Mouse (Mus musculus) left cerebral cortex, adult 9 months (tissue): Measurements from ENCODE around the gene Tmem184c.

Experiments
- DNase-seq, 2 experiments: peaks; one replicate each; pipeline ENCODE4 v3.0.0; 2022; ENCODE audit warnings: low spot score in 2 of 2

Tmem184c gene

DNA sequence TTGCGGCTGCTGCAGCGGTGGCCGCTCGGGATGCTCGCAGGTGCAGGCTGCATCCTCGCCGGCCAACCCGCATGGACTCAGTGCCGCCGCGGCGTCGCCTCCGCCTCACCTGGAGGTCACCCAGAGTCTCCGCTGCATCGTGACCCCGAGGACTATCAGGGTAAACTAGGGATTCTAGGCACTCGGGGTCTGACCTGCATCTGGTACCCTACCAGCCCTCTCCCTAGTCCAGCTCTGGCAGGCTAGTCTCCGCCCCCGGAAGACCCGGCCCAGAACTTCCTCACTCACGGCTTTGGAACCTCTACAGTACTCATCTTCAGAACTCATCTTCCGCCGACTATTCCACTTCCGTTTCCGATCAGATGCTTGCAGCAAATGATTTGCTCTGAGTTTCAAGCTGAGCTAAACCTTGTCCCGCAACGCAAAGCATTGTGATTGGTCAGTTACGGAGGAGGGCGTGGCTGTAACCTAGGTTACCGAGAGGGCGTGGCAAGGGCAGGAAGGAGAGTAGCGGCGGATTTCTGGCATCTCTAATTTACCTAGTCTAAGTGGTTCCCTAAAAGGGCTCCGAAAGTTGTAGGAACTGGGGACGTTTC is at the start of gene Tmem184c:
TSS of gene Tmem184c (minus strand) at position 325 of the 596 bp plus-strand sequence.
- DNase-seq = peak; percentile 98 to 100

DNA sequence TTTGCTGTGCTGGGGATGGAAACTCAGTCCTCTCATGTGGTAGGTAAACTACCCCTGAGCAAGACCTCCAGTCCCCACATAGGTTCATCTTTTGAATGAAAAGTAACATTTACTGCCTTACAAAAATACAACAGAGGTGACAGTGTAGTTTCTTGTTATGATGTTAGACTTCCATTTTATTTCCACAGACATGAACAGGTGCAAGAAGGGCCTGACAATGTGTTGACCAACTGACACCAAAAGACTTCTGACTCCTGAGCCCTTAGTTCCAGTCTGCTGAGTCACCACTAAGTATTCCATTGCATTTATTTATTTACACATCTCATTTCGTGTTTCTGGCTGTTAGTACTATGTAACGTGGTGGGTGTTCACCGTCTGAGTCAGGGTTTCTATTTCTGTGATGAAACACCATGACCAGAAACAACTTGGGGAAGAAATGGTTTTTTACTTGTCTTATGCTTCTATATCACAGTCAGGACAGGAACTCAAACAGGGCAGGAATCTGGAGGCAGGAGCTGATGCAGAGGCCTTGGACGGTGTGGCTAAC is 49.1 kb upstream of the Tmem184c start:
- no peak for DNase-seq

DNA sequence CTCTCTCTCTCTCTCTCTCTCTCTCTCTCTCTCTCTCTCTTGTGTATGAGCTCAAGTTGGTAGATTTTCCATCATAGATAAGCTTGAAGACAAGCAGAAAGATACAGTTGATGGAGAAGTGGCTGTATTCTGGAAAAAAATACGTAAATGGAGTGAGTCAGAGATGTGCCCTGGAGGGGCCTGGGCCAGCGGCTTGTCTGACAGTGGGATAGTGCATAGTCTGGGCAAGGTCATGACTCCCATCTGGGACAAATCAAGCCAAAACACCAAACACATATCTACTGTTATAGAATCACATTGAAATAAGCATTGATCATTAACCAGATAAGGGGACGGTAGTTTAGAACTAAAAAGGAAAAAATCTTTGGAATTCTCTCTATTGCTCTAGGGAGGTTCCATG is 47.9 kb upstream of the Tmem184c start:
- DNase-seq = no peak

DNA sequence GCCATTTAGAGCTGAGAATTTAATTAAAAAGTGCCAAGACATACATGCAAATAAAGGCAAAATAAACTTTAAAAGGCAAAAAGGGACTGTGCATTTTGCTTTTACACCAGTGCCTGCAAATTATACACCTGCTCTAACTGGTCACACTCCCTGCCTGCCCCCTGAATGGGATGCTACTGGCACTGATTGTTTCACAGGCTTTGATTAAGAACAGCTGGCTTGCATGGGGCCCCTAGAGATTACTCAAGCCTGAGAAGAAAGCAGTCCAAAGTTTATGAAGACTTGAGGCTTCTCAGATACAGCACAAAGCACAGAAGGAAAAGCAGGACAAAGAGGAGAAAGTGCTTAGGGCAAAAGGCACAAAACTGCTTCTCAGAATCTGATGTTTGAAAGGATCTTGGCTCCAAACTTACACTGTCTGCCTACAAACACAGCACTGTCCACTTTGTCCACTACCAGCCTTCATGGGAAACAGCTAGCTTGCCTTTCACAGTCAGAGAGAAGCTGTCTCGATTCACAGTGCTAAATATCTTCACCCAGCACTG is 40.2 kb upstream of the Tmem184c start:
- DNase-seq = no peak

DNA sequence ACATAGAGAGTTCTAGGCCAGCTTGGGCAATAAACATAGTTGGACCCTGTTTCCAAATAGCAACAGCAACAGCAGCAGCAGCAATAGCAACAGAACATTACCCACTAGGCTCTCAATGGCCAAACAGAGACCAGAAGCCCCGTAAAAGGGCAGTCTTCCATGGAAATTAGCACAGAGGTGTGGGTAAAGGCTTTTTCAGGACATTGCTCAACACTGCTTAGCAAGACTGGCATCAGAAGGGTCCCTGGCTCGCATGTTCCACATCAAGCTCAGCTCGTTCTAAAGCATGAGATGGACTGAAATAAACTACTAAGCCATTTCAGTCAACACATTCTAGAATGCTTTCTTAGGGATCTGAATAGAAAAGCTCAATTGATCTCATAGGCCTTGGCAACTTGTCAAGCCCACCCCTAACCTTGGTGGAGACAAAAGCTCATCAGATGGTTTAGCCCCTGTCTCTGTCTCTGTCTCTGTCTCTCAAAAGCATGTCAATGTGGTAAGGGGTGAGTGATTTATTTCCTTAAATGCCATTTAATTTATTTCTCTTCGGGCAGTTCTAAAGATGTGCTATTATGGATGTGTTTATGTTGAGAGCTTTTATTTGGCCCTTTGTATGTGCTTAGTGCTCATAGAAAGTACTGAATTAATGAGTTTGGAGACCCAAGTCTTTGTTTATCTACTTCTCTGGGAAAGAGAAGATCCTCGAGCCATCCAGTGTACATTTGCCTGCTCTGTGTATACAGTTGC is 29.8 kb upstream of the Tmem184c start:
- no peak for DNase-seq

DNA sequence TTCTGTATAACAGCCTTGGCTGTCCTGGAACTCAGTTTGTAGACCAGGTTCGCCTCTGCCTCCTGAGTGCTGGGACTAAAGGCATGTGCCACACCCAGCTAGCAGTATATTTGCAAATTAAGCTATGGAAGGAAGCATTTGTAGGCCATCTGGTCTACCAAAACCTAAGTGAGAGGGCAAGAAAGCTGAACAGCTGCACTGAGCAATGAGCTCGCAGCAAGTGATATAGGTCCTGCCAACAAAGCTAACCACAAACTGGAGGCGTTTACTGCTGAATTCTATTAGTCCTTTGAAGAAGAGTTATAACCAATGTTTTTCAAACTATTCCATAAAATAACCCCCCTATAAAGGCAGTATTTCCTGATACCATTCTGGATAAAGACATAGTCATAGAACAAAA is 27.1 kb upstream of the Tmem184c start:
- DNase-seq = no peak

DNA sequence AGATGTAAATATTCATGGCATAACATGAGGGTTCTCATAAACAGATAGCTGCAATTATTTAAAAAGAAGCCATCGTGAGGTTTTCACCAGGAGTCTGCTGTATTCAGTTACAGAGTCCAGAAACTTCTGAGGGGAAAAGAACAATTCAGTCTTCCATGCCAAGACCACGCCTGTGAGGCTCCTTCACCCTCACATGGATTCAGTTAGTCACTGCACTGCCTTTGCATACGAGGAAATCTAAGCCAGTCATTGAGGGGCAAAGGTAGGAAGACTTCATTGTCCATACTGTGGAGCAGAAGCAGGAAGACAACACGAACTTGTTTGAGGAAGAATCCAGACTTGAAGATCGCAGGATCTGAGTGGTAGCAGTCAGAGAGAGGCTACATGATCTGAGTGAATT is 23.5 kb upstream of the Tmem184c start:
- no peak for DNase-seq

DNA sequence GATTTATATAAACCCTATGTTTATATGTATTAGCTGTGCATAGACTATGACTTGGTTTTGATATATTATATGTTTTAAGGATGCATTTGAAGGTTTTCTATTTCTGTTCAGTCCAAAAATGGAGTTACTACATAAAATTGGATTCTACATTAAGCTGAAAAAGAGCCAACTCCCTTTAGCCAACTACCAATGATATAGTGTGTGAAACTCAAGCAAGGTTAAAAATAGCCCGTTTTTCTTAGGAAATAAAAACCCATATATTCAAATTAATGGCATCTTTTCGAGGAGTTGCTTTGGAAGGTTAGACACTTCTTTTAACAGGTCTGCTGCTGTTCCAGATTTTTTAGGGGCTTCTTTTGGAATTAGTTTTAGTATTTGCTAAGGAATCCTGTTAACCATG is 22.7 kb upstream of the Tmem184c start:
- DNase-seq = no peak

DNA sequence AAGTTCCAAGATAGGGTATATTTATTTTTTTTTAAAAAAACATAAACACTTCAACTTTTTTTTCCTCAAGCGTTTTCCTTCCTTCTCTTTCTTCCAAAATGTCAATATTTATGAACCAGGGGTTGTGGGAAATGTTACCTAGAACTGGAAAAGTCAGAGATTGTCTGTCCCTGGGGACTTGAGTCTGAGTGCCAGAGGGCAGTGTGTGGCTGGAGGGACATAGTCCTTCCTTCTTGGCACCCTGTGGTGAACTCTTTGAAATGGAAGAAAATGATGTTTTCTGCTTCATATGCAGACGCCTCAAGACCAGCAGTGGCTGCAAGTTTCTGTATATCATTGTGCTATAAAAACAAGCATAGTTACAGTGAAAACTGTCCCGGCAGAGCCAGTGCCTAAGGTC is 20.2 kb upstream of the Tmem184c start:
- no peak for DNase-seq

DNA sequence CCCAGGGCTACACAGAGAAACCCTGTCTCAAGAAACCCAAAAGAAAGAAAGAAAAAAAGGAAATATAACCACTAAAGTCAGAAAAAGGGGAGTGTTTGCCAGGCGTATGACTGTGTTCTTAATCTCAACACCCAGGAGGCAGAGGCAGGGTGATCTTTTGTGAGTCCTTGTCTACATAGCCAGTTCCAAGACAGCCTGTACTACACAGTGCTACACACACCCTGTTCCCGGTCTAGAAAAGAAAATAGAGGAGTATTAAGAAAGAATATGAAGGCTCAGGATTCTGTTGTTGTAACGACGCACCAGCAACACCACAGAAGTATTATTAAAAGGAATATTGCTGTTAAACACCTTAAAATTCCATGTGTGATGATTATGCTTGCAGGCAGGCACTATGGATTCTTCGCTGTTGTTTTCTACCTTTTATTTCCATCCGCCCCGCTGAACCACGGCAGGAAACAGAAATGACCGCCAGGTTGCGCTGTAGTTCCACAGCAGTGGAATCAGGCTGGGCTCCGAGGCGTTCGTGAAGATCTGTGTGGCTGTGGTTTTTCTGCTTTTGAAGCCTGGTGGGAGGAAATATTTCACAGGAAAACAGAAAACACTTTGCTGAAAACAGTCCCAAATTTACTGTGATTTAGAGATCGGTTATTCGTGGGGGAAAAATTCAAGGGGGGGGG is 19.5 kb upstream of the Tmem184c start:
- peak in 1 of 2 experiments; percentile 79 for DNase-seq

DNA sequence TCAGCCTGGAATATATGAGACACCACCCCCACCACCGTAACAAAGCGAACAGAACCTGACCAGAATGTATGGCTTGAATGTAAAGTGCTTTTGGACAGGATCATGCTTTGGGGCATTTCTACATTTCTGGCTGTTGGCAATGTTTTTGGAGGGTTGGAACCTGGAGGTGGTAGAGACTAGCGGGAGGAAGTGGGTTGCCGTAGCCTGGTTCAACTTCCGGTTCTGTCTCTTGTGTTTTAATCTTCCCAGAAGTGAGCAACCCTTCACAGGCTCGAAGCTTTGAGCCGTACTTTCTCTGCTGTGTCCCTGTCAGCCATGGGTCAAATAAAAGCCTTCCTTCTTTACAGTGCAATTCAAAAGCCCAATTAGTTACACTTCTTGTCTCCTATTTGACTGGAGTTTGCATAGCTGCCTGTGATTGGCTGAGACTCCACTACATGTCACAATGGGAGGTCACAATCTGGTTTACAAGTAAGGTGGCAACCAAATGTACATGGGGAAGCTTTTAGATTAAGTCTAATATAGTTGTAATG is 13.2 kb upstream of the Tmem184c start:
- DNase-seq = no peak

DNA sequence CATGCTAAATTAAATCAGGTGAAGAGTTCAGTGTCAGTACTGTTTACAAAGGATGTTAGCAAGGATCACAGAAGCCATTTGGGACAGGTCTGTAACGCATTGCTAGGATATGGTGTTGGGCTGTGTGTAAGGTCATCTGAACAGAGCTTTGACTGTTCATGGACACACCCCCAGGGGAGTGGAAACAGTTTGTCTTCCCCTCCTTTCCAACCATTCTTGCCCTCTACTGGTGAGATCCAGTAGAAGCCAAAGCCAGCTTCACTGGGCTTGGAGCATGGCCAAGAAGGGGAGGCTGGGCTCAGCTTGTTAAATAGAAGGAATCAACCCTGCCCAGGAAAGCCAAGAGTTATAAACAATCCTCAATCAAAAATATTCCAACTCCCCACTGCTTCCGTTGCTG is 7.4 kb upstream of the Tmem184c start:
- DNase-seq = peak in 1 of 2 experiments; percentile 6

DNA sequence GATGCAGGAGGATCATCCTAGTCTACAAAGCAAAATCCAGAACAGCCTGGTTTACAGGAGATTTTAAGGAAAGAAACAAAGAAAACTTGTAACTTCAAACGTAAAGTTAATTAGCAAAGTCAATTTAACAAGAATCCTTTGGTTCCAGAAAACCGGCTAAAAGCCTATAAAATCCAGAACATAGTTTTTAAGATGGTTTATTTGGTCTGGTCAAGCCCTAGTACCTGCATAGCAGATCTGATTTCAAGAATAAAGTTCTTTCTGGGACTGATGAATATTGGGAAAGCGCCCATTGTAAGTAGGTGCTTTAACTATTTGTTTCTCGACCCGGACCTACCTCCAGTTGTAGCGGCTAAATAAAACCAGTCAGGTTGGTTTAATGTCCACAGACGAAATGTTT is 877 bp downstream of the Tmem184c start:
- DNase-seq = no peak

DNA sequence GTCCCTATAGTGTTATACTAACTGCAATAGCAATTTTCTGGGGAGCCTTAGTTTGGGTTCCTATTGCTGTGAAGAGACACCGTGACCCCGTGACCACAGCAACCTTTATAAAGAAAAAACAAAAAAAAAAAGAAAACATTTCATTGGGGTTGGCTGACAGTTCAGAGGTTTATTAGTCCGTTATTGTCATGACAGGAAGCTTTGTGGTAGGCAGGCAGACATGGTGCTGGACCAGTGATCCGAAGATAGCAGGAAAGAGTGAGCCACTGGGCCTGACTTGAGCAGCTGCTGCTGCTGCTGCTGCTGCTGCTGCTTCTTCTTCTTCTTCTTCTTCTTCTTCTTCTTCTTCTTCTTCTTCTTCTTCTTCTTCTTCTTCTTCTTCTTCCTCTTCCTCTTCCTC is 26.3 kb downstream of the Tmem184c start:
- no peak for DNase-seq

DNA sequence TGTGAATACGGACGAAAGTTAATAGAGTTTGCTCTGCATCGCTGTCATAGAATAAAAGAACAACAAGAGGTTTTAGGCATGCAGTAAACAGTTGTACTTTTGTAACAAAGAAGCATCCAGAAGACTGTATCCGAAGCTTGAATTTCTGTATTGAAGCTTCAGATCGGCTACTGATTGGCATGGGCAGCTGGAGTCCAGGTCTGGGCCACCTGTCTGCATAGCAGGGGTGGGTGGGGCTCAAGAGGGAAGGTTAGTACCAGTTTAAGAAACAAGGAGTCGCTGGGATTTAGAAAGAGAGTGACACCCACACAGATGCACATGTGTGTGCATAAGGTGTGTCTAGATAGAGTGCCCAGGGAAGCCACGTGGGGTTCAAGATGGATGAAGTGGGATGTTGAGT is 32.8 kb downstream of the Tmem184c start:
- no peak for DNase-seq

DNA sequence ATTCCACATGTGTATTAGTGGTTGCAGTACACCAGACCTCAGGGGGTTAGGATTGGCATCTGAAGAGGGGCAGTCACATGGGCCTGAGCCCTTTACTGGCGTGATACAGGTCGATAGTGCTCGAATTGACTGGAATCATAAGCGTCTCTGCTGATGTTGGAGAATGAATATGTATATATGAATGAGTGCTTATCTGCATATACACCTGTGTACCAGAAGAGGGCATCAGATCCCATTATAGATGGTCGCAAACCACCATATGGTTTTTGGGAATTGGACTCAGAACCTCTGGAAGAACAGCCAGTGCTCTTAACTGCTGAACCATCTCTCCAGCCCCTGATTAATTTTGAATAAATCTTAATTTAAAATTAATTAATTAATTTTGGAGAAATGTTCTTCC is 36.3 kb downstream of the Tmem184c start:
- no peak for DNase-seq

DNA sequence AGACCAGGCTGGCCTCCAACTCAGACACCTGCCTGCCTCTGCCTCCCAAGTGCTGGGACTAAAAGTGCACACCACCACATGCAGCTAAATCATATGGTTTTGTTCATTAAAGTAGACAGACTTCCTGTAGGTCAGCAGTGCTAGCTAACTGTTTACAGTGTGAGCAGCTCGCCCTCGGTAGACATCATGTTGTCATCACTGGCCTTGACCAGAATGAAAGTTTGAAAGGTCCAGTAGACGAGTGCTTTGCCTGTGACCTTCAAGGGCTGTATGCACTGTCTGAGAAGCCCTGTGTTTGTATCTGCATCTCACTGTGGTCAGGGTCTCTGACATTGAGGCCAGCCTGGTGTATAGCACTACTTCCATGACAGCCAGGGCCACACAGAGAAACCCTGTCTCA is 49.1 kb downstream of the Tmem184c start:
- no peak for DNase-seq

DNA sequence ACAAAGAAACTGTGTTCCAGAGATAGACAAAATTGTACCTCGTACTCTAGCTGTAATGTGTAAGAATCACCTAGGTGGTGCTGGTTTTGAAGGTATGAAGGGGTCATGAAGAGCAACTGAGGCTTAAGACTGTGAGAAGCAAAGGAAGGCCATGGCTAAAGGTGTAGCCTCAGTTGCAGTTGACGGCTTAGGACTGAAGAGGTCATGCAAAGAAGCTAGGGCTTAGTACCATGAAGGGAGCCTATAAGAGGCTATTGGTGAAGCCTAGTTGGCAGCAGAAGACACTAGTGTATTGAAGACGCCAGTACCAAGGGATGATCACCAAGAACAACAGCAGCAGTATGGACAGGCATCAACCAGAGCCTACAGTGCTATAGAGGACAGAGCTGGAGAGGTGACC is 58.0 kb downstream of the Tmem184c start:
- DNase-seq = no peak

DNA sequence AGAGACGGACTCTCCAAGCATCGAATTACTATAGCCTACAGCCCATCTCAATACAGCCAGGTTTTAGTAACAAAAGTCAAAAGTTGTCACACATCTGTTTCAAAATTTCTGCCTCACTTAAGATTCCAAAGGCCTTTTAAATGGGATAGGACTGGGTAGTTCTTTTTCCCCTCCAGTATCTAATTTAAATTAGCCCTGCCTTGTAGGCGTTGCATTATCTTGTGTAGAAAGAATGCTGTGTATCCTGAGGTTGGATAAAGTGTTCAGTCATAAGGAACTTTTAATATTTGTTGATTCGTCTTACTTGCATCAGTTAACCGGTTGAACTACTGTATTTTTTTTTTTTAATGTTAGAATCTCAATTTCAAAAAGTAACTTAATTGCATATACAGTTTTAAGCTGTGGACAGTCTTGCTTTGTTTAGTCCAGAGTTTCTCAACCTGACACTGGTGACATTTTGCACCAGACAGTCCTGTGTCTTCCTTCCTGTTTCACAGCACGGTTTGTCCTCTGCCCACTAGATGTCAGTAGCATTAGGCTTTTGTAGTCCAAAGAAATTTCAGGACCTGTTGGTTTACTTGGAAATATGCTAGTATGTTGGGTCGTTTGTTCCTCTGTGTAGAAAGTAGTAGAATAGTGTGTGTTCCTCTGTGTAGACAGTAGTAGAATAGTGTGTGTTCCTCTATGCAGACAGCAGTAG is 60.5 kb downstream of the Tmem184c start:
- DNase-seq = peak in 1 of 2 experiments; percentile 23

DNA sequence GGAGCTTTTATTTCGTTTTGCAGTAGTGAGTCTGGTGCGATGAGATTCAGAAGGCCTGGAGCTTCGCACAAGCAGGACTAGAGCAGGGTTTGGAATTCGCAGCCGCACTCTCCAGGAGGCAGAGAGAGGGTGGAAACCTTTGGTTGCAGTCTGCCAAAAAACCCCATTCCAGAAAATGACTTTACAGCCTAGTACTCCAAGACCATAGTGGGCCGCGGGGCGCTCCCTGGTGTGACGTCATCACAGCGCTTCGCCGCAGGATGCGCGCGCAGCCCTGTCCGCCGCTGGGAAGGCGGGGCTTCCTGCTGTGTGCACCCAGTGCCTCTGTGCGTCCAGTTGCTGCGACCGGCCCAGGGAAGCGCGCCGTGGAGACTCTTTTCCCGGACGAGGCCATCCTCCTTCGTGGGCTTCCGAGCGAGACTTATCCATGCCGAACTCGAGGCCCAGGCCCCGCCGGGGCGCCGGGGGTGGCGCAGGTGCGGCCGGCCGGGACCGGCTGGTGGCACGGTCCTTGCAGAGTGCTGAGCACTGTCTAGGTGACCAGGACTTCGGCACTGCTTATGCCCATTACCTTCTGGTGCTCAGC is 61.3 kb downstream of the Tmem184c start, which contains the start of gene Prmt9:
TSS of gene Prmt9 (plus strand) at position 277 of the 586 bp plus-strand sequence.
- peak; percentile 81 to 93 for DNase-seq
